Mouse (Mus musculus) limb, embryonic 12.5 days (tissue): Measurements from ENCODE around the gene Mettl17. TPM values are rescaled to one million over a fixed set of nuclear protein-coding genes. Genes with fewer than 3 reads are reported as not detected.

Source experiments
- ATAC-seq: fragments of 200-750 bp; cut with Nextera tagmentation; 2 replicates; pipeline ENCODE4 v1.8.0; 2017; ENCODE audit warnings: low read depth, moderate TSS enrichment; ENCODE audit not compliant: insufficient number of reproducible peaks, insufficient read depth, low FRiP score, low TSS enrichment
- H3K27ac ChIP-seq: fragments of 300-500 bp; sonication (generic); 2 replicates; pipeline ENCODE4 v1.5.1; 2016; ENCODE audit warnings: mild to moderate bottlenecking, moderate library complexity
- H3K27me3 ChIP-seq: fragments of 300-500 bp; sonication (generic); 2 replicates; pipeline ENCODE4 v1.6.1; 2016; ENCODE audit warnings: mild to moderate bottlenecking, moderate library complexity
- H3K36me3 ChIP-seq: fragments of 300-500 bp; sonication (generic); 2 replicates; pipeline ENCODE4 v1.6.1; 2016; ENCODE audit warnings: mild to moderate bottlenecking, moderate library complexity
- H3K4me1 ChIP-seq: fragments of 300-500 bp; sonication (generic); replicated peaks from 2 replicates; pipeline ENCODE4 v1.6.1; 2016
- H3K4me2 ChIP-seq: fragments of 300-500 bp; sonication (generic); 2 replicates; pipeline ENCODE4 v1.6.1; 2016; ENCODE audit warnings: mild to moderate bottlenecking, moderate library complexity
- H3K4me3 ChIP-seq: fragments of 300-500 bp; sonication (generic); replicated peaks from 2 replicates; pipeline ENCODE4 v1.5.1; 2016; ENCODE audit warnings: mild to moderate bottlenecking
- H3K9ac ChIP-seq: fragments of 300-500 bp; sonication (generic); replicated peaks from 2 replicates; pipeline ENCODE4 v1.6.1; 2016; ENCODE audit warnings: mild to moderate bottlenecking, moderate library complexity
- H3K9me3 ChIP-seq: fragments of 300-500 bp; sonication (generic); 2 replicates; pipeline ENCODE4 v1.6.1; 2016; ENCODE audit warnings: mild to moderate bottlenecking, moderate library complexity
- WGBS: fragments of 180-500 bp; shearing (Covaris S2); methylation state at CpG from one replicate; pipeline ENCODE4 v1.1.7; 2016; 5-methylcytosine and 5-hydroxymethylcytosine counted together
- polyA plus RNA-seq: library from polyadenylated mRNA; unstranded; fragments of >200 nt; fragmentation: Nextera tagmentation; extraction: Ambion mirVana; gene quantifications from 2 replicates; pipeline ENCODE4 v1.2.1, GENCODE M21; 2016

Gene Mettl17
- polyA plus RNA-seq, 1 experiment from 2014 or later = 59.9 TPM

GRCm38 (mm10) chr14:51896539-51897170 lies 12.0 kb downstream of the Mettl17 start:
- H3K27me3 ChIP-seq = no peaks in the 10 kb centered on the region
- ATAC-seq = no peak
- H3K4me3 ChIP-seq = no peak overlapping the region
- no peaks in the 10 kb centered on the region; the same call in 1 of the 2 replicates for H3K4me1 ChIP-seq
- WGBS = 78% methylated on average over 8 of the region's 8 CpGs
- no peak overlapping the region for H3K9ac ChIP-seq
- no peak overlapping the region for H3K4me2 ChIP-seq
- peaks cover 14% of the 10 kb centered on the region for H3K36me3 ChIP-seq
- H3K27ac ChIP-seq = no peak overlapping the region
- no peaks in the 10 kb centered on the region for H3K9me3 ChIP-seq

GRCm38 (mm10) chr14:51899351-51899750 lies 14.7 kb downstream of the Mettl17 start:
- Histone ChIP-seq H3K4me3 (no peak overlapping the region), H3K4me1 (no peaks in the 10 kb centered on the region), H3K4me2 (no peak overlapping the region), H3K9me3 (no peaks in the 10 kb centered on the region), H3K36me3 (0 out of 2 replicates have a peak, but pooled peaks cover 4% of the 10 kb centered on the region), H3K27ac (no peak overlapping the region), H3K27me3 (no peaks in the 10 kb centered on the region), H3K9ac (no peak overlapping the region)
- 95% methylated on average over 1 of the region's 1 CpGs for WGBS
- ATAC-seq = no peak

- Histone ChIP-seq H3K27ac (no peak overlapping the region), H3K36me3 (peaks cover 3% of the 10 kb centered on the region; the same call in 1 of the 2 replicates), H3K4me3 (no peak overlapping the region), H3K4me1 (no peaks in the 10 kb centered on the region), H3K9me3 (no peaks in the 10 kb centered on the region), H3K4me2 (no peak overlapping the region), H3K27me3 (no peaks in the 10 kb centered on the region), H3K9ac (no peak overlapping the region)
- WGBS = 62% methylated on average over 9 of the region's 9 CpGs
- ATAC-seq = peak; percentile 43; the same call in 1 of the 2 replicates
Observed at GRCm38 (mm10) chr14:51902806-51903710, 18.4 kb downstream of the Mettl17 start.

- WGBS = 80% methylated on average over 9 of the region's 9 CpGs
- Histone ChIP-seq H3K4me1 (no peaks in the 10 kb centered on the region), H3K27me3 (no peaks in the 10 kb centered on the region), H3K36me3 (peaks cover 3% of the 10 kb centered on the region; the same call in 1 of the 2 replicates), H3K27ac (no peak overlapping the region), H3K9ac (no peak overlapping the region), H3K4me2 (no peak overlapping the region), H3K9me3 (no peaks in the 10 kb centered on the region), H3K4me3 (no peak overlapping the region)
- ATAC-seq = no peak
Observed at GRCm38 (mm10) chr14:51903782-51904181, 19.1 kb downstream of the Mettl17 start.

- H3K9me3 ChIP-seq = no peaks in the 10 kb centered on the region
- WGBS = 69% methylated on average over 7 of the region's 7 CpGs
- H3K4me2 ChIP-seq = no peak overlapping the region
- H3K36me3 ChIP-seq = peaks cover 3% of the 10 kb centered on the region; the same call in 1 of the 2 replicates
- no peak overlapping the region for H3K27ac ChIP-seq
- no peak overlapping the region for H3K9ac ChIP-seq
- ATAC-seq = no peak
- H3K4me1 ChIP-seq = no peaks in the 10 kb centered on the region
- no peaks in the 10 kb centered on the region for H3K27me3 ChIP-seq
- no peak overlapping the region for H3K4me3 ChIP-seq
Observed at GRCm38 (mm10) chr14:51904706-51905105, 20.1 kb downstream of the Mettl17 start.

GRCm38 (mm10) chr14:51906102-51906501 lies 21.5 kb downstream of the Mettl17 start:
- H3K4me3 ChIP-seq = no peak overlapping the region
- WGBS = 93% methylated on average over 11 of the region's 11 CpGs
- ATAC-seq = no peak

GRCm38 (mm10) chr14:51911301-51911700 lies 26.7 kb downstream of the Mettl17 start:
- H3K4me2 ChIP-seq = no peak overlapping the region
- H3K27me3 ChIP-seq = peaks cover 16% of the 10 kb centered on the region
- H3K36me3 ChIP-seq = no peaks in the 10 kb centered on the region
- no peak overlapping the region for H3K27ac ChIP-seq
- no peak overlapping the region for H3K9ac ChIP-seq
- 90% methylated on average over 10 of the region's 10 CpGs for WGBS
- H3K9me3 ChIP-seq = no peaks in the 10 kb centered on the region
- no peak for ATAC-seq
- H3K4me3 ChIP-seq = no peak overlapping the region
- peaks cover 19% of the 10 kb centered on the region for H3K4me1 ChIP-seq

More at GRCm38 (mm10) chr14:51906102-51906501, 21.5 kb downstream of the Mettl17 start:
- peaks cover 3% of the 10 kb centered on the region for H3K27me3 ChIP-seq
- H3K9ac ChIP-seq = no peak overlapping the region
- H3K36me3 ChIP-seq = peaks cover 3% of the 10 kb centered on the region; the same call in 1 of the 2 replicates
- H3K27ac ChIP-seq = no peak overlapping the region
- H3K9me3 ChIP-seq = no peaks in the 10 kb centered on the region
- no peak overlapping the region for H3K4me2 ChIP-seq
- no peaks in the 10 kb centered on the region for H3K4me1 ChIP-seq

GRCm38 (mm10) chr14:51912391-51913061 lies 27.9 kb downstream of the Mettl17 start:
- Histone ChIP-seq H3K4me1 (peaks cover 19% of the 10 kb centered on the region), H3K9ac (peak overlapping the region; percentile 72), H3K4me2 (peak overlapping the region; percentile 98), H3K36me3 (no peaks in the 10 kb centered on the region), H3K27me3 (peaks cover 16% of the 10 kb centered on the region), H3K9me3 (no peaks in the 10 kb centered on the region), H3K4me3 (peak overlapping the region; percentile 64), H3K27ac (peak overlapping the region; percentile 80; the same call in 1 of the 2 replicates)
- ATAC-seq = peak; percentile 13; the same call in 1 of the 2 replicates
- 9% methylated on average over 14 of the region's 14 CpGs for WGBS

GRCm38 (mm10) chr14:51913062-51913959 lies 28.7 kb downstream of the Mettl17 start:
- H3K4me1 ChIP-seq = peaks cover 19% of the 10 kb centered on the region
- H3K4me2 ChIP-seq = peak overlapping the region; percentile 98
- H3K27ac ChIP-seq = peak overlapping the region; percentile 80
- peak overlapping the region; percentile 64 for H3K4me3 ChIP-seq
- under 1% methylated on average over 58 of the region's 58 CpGs for WGBS
- H3K9me3 ChIP-seq = no peaks in the 10 kb centered on the region
- peak; percentile 64 for ATAC-seq
- no peaks in the 10 kb centered on the region for H3K36me3 ChIP-seq
- H3K27me3 ChIP-seq = peaks cover 16% of the 10 kb centered on the region
- H3K9ac ChIP-seq = peak overlapping the region; percentile 72
